Mouse (Mus musculus): Measurements from ENCODE around the gene Aim2. TPM values are rescaled to one million over a fixed set of nuclear protein-coding genes. Genes with fewer than 3 reads are reported as not detected.

The Aim2 gene
- polyA plus RNA-seq, 1 experiment from 2014 or later, result 2.2 TPM

GRCm38 (mm10) chr1:173359590-173360290, 9.1 kb downstream of the Aim2 start:
- Histone ChIP-seq H3K4me1 (ENCODE audit: control insufficient read depth in 2 of 2, insufficient read depth in 2 of 2, low read length in 2 of 2) (no peaks in the 10 kb centered on the region), H3K4me2 (ENCODE audit: low read length) (no peak overlapping the region), H3K27ac (replicated peaks in 1 of 2; ENCODE audit: control insufficient read depth in 1 of 2, insufficient read depth in 1 of 2, low read depth in 2 of 2, low read length in 2 of 2) (no peak overlapping the region), H3K36me3 (ENCODE audit: control insufficient read depth, insufficient read depth, low read length) (no peaks in the 10 kb centered on the region), H3K9ac (ENCODE audit: low read length) (no peak overlapping the region), H3K4me3 (ENCODE audit: control insufficient read depth in 1 of 2, insufficient read depth in 1 of 2, low read depth in 1 of 2, low read length in 2 of 2) (no peak overlapping the region), H3K9me3 (ENCODE audit: control insufficient read depth, low read length) (no peaks in the 10 kb centered on the region), H3K27me3 (ENCODE audit: control insufficient read depth, insufficient read depth, low read length) (peaks cover 2% of the 10 kb centered on the region; the same call in 1 of the 2 replicates)
- 63% methylated on average over 4 of the region's 4 CpGs for WGBS
- ATAC-seq (ENCODE audit: insufficient number of reproducible peaks, insufficient read depth, low FRiP score, low read depth), result no peak

- H3K36me3 ChIP-seq (ENCODE audit: control insufficient read depth, insufficient read depth, low read length), result no peaks in the 10 kb centered on the region
- H3K4me1 ChIP-seq (ENCODE audit: control insufficient read depth in 2 of 2, insufficient read depth in 2 of 2, low read length in 2 of 2), result peaks cover 1 to 4% of the 10 kb centered on the region in 2 experiments; a peak in 2 of 4 replicates
- no peak overlapping the region for H3K27ac ChIP-seq (replicated peaks in 1 of 2; ENCODE audit: control insufficient read depth in 1 of 2, insufficient read depth in 1 of 2, low read depth in 2 of 2, low read length in 2 of 2)
- H3K9ac ChIP-seq (ENCODE audit: low read length), result no peak overlapping the region
- no peak for ATAC-seq (ENCODE audit: insufficient number of reproducible peaks, insufficient read depth, low FRiP score, low read depth)
- H3K27me3 ChIP-seq (ENCODE audit: control insufficient read depth, insufficient read depth, low read length), result peaks cover 22% of the 10 kb centered on the region
- WGBS, result 21% methylated on average over 6 of the region's 6 CpGs
- H3K4me3 ChIP-seq (ENCODE audit: control insufficient read depth in 1 of 2, insufficient read depth in 1 of 2, low read depth in 1 of 2, low read length in 2 of 2), result no peak overlapping the region
- no peak overlapping the region for H3K4me2 ChIP-seq (ENCODE audit: low read length)
- H3K9me3 ChIP-seq (ENCODE audit: control insufficient read depth, low read length), result no peaks in the 10 kb centered on the region
Measured at GRCm38 (mm10) chr1:173361651-173362050, 11.0 kb downstream of the Aim2 start.

GRCm38 (mm10) chr1:173363436-173363835, 12.8 kb downstream of the Aim2 start:
- ATAC-seq (ENCODE audit: insufficient number of reproducible peaks, insufficient read depth, low FRiP score, low read depth), result no peak
- no peak overlapping the region for H3K4me2 ChIP-seq (ENCODE audit: low read length)
- peaks cover 3 to 16% of the 10 kb centered on the region in 2 experiments; a peak in 3 of 4 replicates for H3K4me1 ChIP-seq (ENCODE audit: control insufficient read depth in 2 of 2, insufficient read depth in 2 of 2, low read length in 2 of 2)
- H3K27ac ChIP-seq (replicated peaks in 1 of 2; ENCODE audit: control insufficient read depth in 1 of 2, insufficient read depth in 1 of 2, low read depth in 2 of 2, low read length in 2 of 2), result no peak overlapping the region
- H3K9ac ChIP-seq (ENCODE audit: low read length), result no peak overlapping the region
- no peaks in the 10 kb centered on the region for H3K9me3 ChIP-seq (ENCODE audit: control insufficient read depth, low read length)
- WGBS, result 67% methylated on average over 2 of the region's 2 CpGs
- H3K4me3 ChIP-seq (ENCODE audit: control insufficient read depth in 1 of 2, insufficient read depth in 1 of 2, low read depth in 1 of 2, low read length in 2 of 2), result no peak overlapping the region
- peaks cover 37% of the 10 kb centered on the region for H3K27me3 ChIP-seq (ENCODE audit: control insufficient read depth, insufficient read depth, low read length)
- no peaks in the 10 kb centered on the region for H3K36me3 ChIP-seq (ENCODE audit: control insufficient read depth, insufficient read depth, low read length)

GRCm38 (mm10) chr1:173364125-173364800, 13.6 kb downstream of the Aim2 start:
- Histone ChIP-seq H3K27me3 (ENCODE audit: control insufficient read depth, insufficient read depth, low read length) (peaks cover 46% of the 10 kb centered on the region), H3K36me3 (ENCODE audit: control insufficient read depth, insufficient read depth, low read length) (no peaks in the 10 kb centered on the region), H3K4me1 (ENCODE audit: control insufficient read depth in 2 of 2, insufficient read depth in 2 of 2, low read length in 2 of 2) (peaks cover 3 to 16% of the 10 kb centered on the region in 2 experiments; a peak in 3 of 4 replicates), H3K27ac (replicated peaks in 1 of 2; ENCODE audit: control insufficient read depth in 1 of 2, insufficient read depth in 1 of 2, low read depth in 2 of 2, low read length in 2 of 2) (no peak overlapping the region), H3K4me3 (ENCODE audit: control insufficient read depth in 1 of 2, insufficient read depth in 1 of 2, low read depth in 1 of 2, low read length in 2 of 2) (no peak overlapping the region), H3K9ac (ENCODE audit: low read length) (no peak overlapping the region), H3K4me2 (ENCODE audit: low read length) (no peak overlapping the region), H3K9me3 (ENCODE audit: control insufficient read depth, low read length) (no peaks in the 10 kb centered on the region)
- 69% methylated on average over 4 of the region's 4 CpGs for WGBS
- ATAC-seq (ENCODE audit: insufficient number of reproducible peaks, insufficient read depth, low FRiP score, low read depth), result no peak

GRCm38 (mm10) chr1:173365970-173366409, 15.3 kb downstream of the Aim2 start:
- no peak overlapping the region for H3K27ac ChIP-seq (replicated peaks in 1 of 2; ENCODE audit: control insufficient read depth in 1 of 2, insufficient read depth in 1 of 2, low read depth in 2 of 2, low read length in 2 of 2)
- H3K4me1 ChIP-seq (ENCODE audit: control insufficient read depth in 2 of 2, insufficient read depth in 2 of 2, low read length in 2 of 2), result peaks cover 3 to 16% of the 10 kb centered on the region in 2 experiments; a peak in 3 of 4 replicates
- ATAC-seq (ENCODE audit: insufficient number of reproducible peaks, insufficient read depth, low FRiP score, low read depth), result no peak
- H3K36me3 ChIP-seq (ENCODE audit: control insufficient read depth, insufficient read depth, low read length), result no peaks in the 10 kb centered on the region
- H3K9ac ChIP-seq (ENCODE audit: low read length), result no peak overlapping the region
- no peak overlapping the region for H3K4me3 ChIP-seq (ENCODE audit: control insufficient read depth in 1 of 2, insufficient read depth in 1 of 2, low read depth in 1 of 2, low read length in 2 of 2)
- no peak overlapping the region for H3K4me2 ChIP-seq (ENCODE audit: low read length)
- 1% methylated on average over 12 of the region's 13 CpGs for WGBS
- no peaks in the 10 kb centered on the region for H3K9me3 ChIP-seq (ENCODE audit: control insufficient read depth, low read length)
- H3K27me3 ChIP-seq (ENCODE audit: control insufficient read depth, insufficient read depth, low read length), result peaks cover 53% of the 10 kb centered on the region

DNA sequence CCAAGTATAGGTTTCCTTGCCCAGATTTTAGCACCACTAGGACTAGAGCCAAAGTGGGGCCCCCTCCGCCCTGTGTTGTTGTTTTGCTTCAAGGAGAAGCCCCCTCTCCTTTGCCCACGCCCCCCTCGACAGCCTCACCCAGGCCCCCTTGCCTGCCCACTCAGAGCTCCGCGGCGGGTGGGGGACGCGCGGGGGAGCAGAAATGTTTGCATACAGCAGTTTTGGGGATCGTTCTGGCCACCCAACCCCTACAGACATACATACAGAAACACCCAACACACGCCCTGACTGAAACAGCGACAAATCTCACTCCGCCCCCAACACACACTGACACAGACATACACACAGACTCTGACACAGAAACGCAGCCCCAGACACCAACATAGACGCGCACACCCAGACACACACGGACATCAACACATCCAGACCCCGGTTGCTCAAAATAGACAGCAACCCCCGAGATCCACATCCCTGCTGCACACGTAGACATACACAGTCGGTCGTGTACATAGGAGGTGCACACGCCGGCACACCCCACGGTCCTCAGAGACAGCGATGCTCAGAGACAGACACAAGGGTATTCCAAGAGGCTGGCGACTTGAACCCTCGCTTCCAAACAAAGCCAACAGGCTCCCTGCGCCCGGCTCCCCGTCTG, 16.1 kb downstream of the Aim2 start:
- peaks cover 53% of the 10 kb centered on the region for H3K27me3 ChIP-seq (ENCODE audit: control insufficient read depth, insufficient read depth, low read length)

GRCm38 (mm10) chr1:173367356-173368046, 16.8 kb downstream of the Aim2 start, which contains the start of gene Cadm3:
Gene Cadm3 (minus strand): TSS chr1:173367695.
- under 1% methylated on average over 27 of the region's 46 CpGs for WGBS
- H3K9ac ChIP-seq (ENCODE audit: low read length), result peak within 1 kb of the TSS; percentile 13; the same call in 1 of the 2 replicates

More for the DNA sequence above, 16.1 kb downstream of the Aim2 start:
- H3K4me1 ChIP-seq (ENCODE audit: control insufficient read depth in 2 of 2, insufficient read depth in 2 of 2, low read length in 2 of 2), result peaks cover 3 to 16% of the 10 kb centered on the region in 2 experiments; a peak in 3 of 4 replicates
- H3K9ac ChIP-seq (ENCODE audit: low read length), result peak overlapping the region; percentile 13; the same call in 1 of the 2 replicates
- no peaks in the 10 kb centered on the region for H3K36me3 ChIP-seq (ENCODE audit: control insufficient read depth, insufficient read depth, low read length)
- H3K27ac ChIP-seq (replicated peaks in 1 of 2; ENCODE audit: control insufficient read depth in 1 of 2, insufficient read depth in 1 of 2, low read depth in 2 of 2, low read length in 2 of 2), result no peak overlapping the region
- WGBS, result under 1% methylated on average over 31 of the region's 31 CpGs
- no peaks in the 10 kb centered on the region for H3K9me3 ChIP-seq (ENCODE audit: control insufficient read depth, low read length)
- peak overlapping the region; percentile 42 to 52 for H3K4me3 ChIP-seq (ENCODE audit: control insufficient read depth in 1 of 2, insufficient read depth in 1 of 2, low read depth in 1 of 2, low read length in 2 of 2)
- peak overlapping the region; percentile 86 for H3K4me2 ChIP-seq (ENCODE audit: low read length)
- ATAC-seq (ENCODE audit: insufficient number of reproducible peaks, insufficient read depth, low FRiP score, low read depth), result no peak

More at GRCm38 (mm10) chr1:173367356-173368046, 16.8 kb downstream of the Aim2 start, which contains the start of gene Cadm3:
- Histone ChIP-seq H3K27ac (replicated peaks in 1 of 2; ENCODE audit: control insufficient read depth in 1 of 2, insufficient read depth in 1 of 2, low read depth in 2 of 2, low read length in 2 of 2) (no peak within 1 kb of the TSS), H3K4me3 (ENCODE audit: control insufficient read depth in 1 of 2, insufficient read depth in 1 of 2, low read depth in 1 of 2, low read length in 2 of 2) (peak within 1 kb of the TSS; percentile 42 to 52), H3K4me1 (ENCODE audit: control insufficient read depth in 2 of 2, insufficient read depth in 2 of 2, low read length in 2 of 2) (peaks cover 3 to 16% of the 10 kb centered on the region in 2 experiments; a peak in 3 of 4 replicates), H3K9me3 (ENCODE audit: control insufficient read depth, low read length) (no peaks in the 10 kb centered on the region), H3K4me2 (ENCODE audit: low read length) (peak within 1 kb of the TSS; percentile 86), H3K27me3 (ENCODE audit: control insufficient read depth, insufficient read depth, low read length) (peaks cover 53% of the 10 kb centered on the region), H3K36me3 (ENCODE audit: control insufficient read depth, insufficient read depth, low read length) (no peaks in the 10 kb centered on the region)
- no peak for ATAC-seq (ENCODE audit: insufficient number of reproducible peaks, insufficient read depth, low FRiP score, low read depth)

Measured in heart, embryonic 14.5 days (tissue).